Mouse (Mus musculus): ENCODE data around the gene Ucma. TPM values are rescaled to one million over a fixed set of nuclear protein-coding genes. Genes with fewer than 3 reads are reported as not detected.

The Ucma gene
- polyA plus RNA-seq, 1 experiment from 2014 or later: not detected

DNA sequence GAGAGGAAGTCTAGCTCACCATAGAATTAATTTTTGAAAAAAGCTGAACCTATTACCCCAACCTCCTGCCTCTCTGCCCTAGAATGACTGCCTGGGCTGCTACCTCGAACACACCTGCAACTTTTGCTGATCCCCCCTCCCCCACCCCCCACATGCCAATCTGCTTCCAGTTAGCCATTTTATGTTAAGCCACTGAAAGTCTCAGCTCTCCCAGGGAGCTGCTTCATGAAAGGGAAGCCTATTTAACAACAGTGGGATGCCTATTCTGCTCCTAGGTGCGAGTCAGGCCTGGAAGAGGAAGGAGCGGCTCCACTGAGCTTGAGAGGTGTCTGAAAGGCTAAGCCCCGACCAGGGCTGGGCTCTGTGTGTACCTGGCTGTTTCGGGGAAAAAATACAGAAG lies 8.1 kb downstream of the Ucma start:
- Histone ChIP-seq H3K4me2 (replicated peaks; ENCODE audit: low read depth) (no peak overlapping the region), H3K4me1 (replicated peaks; ENCODE audit: control insufficient read depth, insufficient read depth) (no peaks in the 10 kb centered on the region), H3K4me3 (ENCODE audit: low read depth, low read length) (no peak overlapping the region), H3K27me3 (ENCODE audit: control insufficient read depth, insufficient read depth, low read length) (no peaks in the 10 kb centered on the region), H3K27ac (replicated peaks) (no peak overlapping the region), H3K9ac (ENCODE audit: low read length) (no peak overlapping the region), H3K36me3 (ENCODE audit: control insufficient read depth, insufficient read depth, low read length) (no peaks in the 10 kb centered on the region), H3K9me3 (ENCODE audit: control insufficient read depth, low read length) (no peaks in the 10 kb centered on the region)
- 36% methylated on average over 5 of the region's 5 CpGs for WGBS
- TF ChIP-seq EP300 (optimal IDR thresholded peaks at IDR 0.05): no peak
- no peak for TF ChIP-seq CTCF (IDR thresholded peaks at IDR 0.05; ENCODE audit: low read depth)
- ATAC-seq (ENCODE audit: low FRiP score, low TSS enrichment) (no peak; the same call in 1 of the 2 replicates), DNase-seq (ENCODE audit: low spot score) (no peak)

DNA sequence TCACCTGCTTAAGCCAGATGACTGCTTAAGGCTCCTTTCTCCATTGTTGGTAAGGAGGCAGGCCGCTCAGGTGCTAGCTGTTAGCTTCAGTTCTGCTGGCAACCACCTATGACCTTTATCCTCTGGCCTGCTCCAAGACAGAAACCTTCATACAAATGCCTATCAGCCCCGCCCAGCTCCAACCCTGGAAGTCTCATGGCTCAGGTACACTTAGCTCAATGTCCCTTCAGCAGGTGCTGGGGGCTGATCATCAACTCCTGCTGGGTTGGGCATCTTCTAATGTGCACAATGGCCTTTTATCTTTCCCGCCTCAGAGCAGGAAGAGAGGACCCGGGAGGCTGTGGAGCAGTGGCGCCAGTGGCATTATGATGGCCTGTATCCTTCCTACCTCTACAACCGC lies 9.1 kb downstream of the Ucma start:
- H3K36me3 ChIP-seq (ENCODE audit: control insufficient read depth, insufficient read depth, low read length): no peaks in the 10 kb centered on the region
- H3K4me2 ChIP-seq (replicated peaks; ENCODE audit: low read depth): no peak overlapping the region
- H3K27me3 ChIP-seq (ENCODE audit: control insufficient read depth, insufficient read depth, low read length): no peaks in the 10 kb centered on the region
- no peak overlapping the region for H3K27ac ChIP-seq (replicated peaks)
- DNase-seq (ENCODE audit: low spot score) (peak; percentile 40), ATAC-seq (ENCODE audit: low FRiP score, low TSS enrichment) (peak; percentile 62)
- no peaks in the 10 kb centered on the region for H3K9me3 ChIP-seq (ENCODE audit: control insufficient read depth, low read length)
- no peaks in the 10 kb centered on the region for H3K4me1 ChIP-seq (replicated peaks; ENCODE audit: control insufficient read depth, insufficient read depth)
- TF ChIP-seq CTCF (IDR thresholded peaks at IDR 0.05; ENCODE audit: low read depth) (no peak), EP300 (optimal IDR thresholded peaks at IDR 0.05) (no peak)
- H3K4me3 ChIP-seq (ENCODE audit: low read depth, low read length): no peak overlapping the region
- WGBS: 77% methylated on average over 6 of the region's 6 CpGs
- H3K9ac ChIP-seq (ENCODE audit: low read length): no peak overlapping the region

DNA sequence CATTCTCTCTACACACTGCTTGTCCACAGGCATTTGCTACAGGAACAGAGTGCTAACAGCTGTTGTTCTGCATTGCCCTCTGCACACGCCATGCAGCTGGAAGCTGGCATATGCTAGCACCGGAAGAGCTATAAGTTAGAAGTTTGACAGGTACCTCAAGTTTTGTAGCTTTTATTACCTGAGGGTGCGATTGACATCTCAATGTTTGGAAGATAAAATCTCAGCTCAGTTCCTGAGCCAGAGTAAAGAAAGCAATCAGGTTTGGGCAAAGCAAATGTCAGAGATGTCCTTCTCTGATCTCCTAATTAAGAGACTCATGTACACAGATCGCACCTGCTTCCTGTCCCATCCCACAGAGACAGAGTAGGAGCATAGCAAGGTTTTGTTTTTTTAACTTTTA lies 10.9 kb downstream of the Ucma start:
- Histone ChIP-seq H3K4me2 (replicated peaks; ENCODE audit: low read depth) (no peak overlapping the region), H3K4me3 (ENCODE audit: low read depth, low read length) (no peak overlapping the region), H3K4me1 (replicated peaks; ENCODE audit: control insufficient read depth, insufficient read depth) (no peaks in the 10 kb centered on the region), H3K27me3 (ENCODE audit: control insufficient read depth, insufficient read depth, low read length) (no peaks in the 10 kb centered on the region), H3K9me3 (ENCODE audit: control insufficient read depth, low read length) (no peaks in the 10 kb centered on the region), H3K36me3 (ENCODE audit: control insufficient read depth, insufficient read depth, low read length) (no peaks in the 10 kb centered on the region), H3K27ac (replicated peaks) (no peak overlapping the region), H3K9ac (ENCODE audit: low read length) (no peak overlapping the region)
- ATAC-seq (ENCODE audit: low FRiP score, low TSS enrichment): no peak
- DNase-seq (ENCODE audit: low spot score): no peak
- WGBS: 58% methylated on average over 4 of the region's 4 CpGs
- no peak for TF ChIP-seq EP300 (optimal IDR thresholded peaks at IDR 0.05)
- TF ChIP-seq CTCF (IDR thresholded peaks at IDR 0.05; ENCODE audit: low read depth): no peak

- H3K4me3 ChIP-seq (ENCODE audit: low read depth, low read length): no peak overlapping the region
- H3K9ac ChIP-seq (ENCODE audit: low read length): no peak overlapping the region
- H3K4me2 ChIP-seq (replicated peaks; ENCODE audit: low read depth): no peak overlapping the region
- ATAC-seq (ENCODE audit: low FRiP score, low TSS enrichment): no peak
- H3K4me1 ChIP-seq (replicated peaks; ENCODE audit: control insufficient read depth, insufficient read depth): no peaks in the 10 kb centered on the region
- H3K36me3 ChIP-seq (ENCODE audit: control insufficient read depth, insufficient read depth, low read length): no peaks in the 10 kb centered on the region
- no peak overlapping the region for H3K27ac ChIP-seq (replicated peaks)
- no peak for DNase-seq (ENCODE audit: low spot score)
- H3K27me3 ChIP-seq (ENCODE audit: control insufficient read depth, insufficient read depth, low read length): no peaks in the 10 kb centered on the region
- TF ChIP-seq EP300 (optimal IDR thresholded peaks at IDR 0.05): no peak
- TF ChIP-seq CTCF (IDR thresholded peaks at IDR 0.05; ENCODE audit: low read depth): no peak
- 66% methylated on average over 8 of the region's 8 CpGs for WGBS
- no peaks in the 10 kb centered on the region for H3K9me3 ChIP-seq (ENCODE audit: control insufficient read depth, low read length)
Measured at GRCm38 (mm10) chr2:4987388-4988180, 11.7 kb downstream of the Ucma start.

DNA sequence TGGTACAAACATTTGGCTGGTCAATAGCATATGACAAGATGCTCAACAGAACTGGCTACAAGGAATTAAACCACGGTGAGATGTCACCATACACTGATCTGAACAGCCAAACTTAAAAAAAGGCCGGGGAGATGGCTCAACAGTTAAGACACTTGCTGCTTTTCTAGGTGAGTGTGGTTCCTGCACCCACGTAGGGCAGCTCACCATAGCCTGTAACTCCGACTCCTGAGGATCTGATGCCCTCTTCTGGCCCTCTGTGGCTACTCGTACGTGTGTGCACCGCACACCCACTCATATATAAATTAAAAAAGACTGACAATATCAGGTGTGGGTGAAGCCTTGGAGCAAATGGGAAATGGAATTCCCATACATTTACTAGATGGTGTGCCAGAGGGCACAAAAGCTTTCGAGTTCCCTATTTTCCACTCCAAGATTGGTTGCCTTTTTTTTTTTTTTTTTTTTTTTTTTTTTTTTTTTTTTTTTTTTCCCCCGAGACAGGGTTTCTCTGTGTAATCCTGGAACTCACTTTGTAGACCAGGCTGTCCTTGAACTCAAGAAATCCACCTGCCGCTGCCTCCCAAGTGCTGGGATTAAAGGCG lies 13.0 kb downstream of the Ucma start:
- TF ChIP-seq CTCF (IDR thresholded peaks at IDR 0.05; ENCODE audit: low read depth) (peak; percentile 58), EP300 (optimal IDR thresholded peaks at IDR 0.05) (no peak)
- H3K27ac ChIP-seq (replicated peaks): no peak overlapping the region
- H3K4me2 ChIP-seq (replicated peaks; ENCODE audit: low read depth): no peak overlapping the region
- no peak overlapping the region for H3K4me3 ChIP-seq (ENCODE audit: low read depth, low read length)
- no peaks in the 10 kb centered on the region for H3K4me1 ChIP-seq (replicated peaks; ENCODE audit: control insufficient read depth, insufficient read depth)
- H3K36me3 ChIP-seq (ENCODE audit: control insufficient read depth, insufficient read depth, low read length): 0 out of 2 replicates have a peak, but pooled peaks cover 2% of the 10 kb centered on the region
- no peaks in the 10 kb centered on the region for H3K9me3 ChIP-seq (ENCODE audit: control insufficient read depth, low read length)
- ATAC-seq (ENCODE audit: low FRiP score, low TSS enrichment): no peak
- 76% methylated on average over 11 of the region's 11 CpGs for WGBS
- H3K9ac ChIP-seq (ENCODE audit: low read length): no peak overlapping the region
- H3K27me3 ChIP-seq (ENCODE audit: control insufficient read depth, insufficient read depth, low read length): no peaks in the 10 kb centered on the region
- peak; percentile 52 for DNase-seq (ENCODE audit: low spot score)

- no peak for DNase-seq (ENCODE audit: low spot score)
- 90% methylated on average over 11 of the region's 11 CpGs for WGBS
- H3K4me3 ChIP-seq (ENCODE audit: low read depth, low read length): no peak overlapping the region
- 0 out of 2 replicates have a peak, but pooled peaks cover 5% of the 10 kb centered on the region for H3K36me3 ChIP-seq (ENCODE audit: control insufficient read depth, insufficient read depth, low read length)
- no peak for ATAC-seq (ENCODE audit: low FRiP score, low TSS enrichment)
- no peak overlapping the region for H3K9ac ChIP-seq (ENCODE audit: low read length)
- no peaks in the 10 kb centered on the region for H3K4me1 ChIP-seq (replicated peaks; ENCODE audit: control insufficient read depth, insufficient read depth)
- H3K27me3 ChIP-seq (ENCODE audit: control insufficient read depth, insufficient read depth, low read length): no peaks in the 10 kb centered on the region
- no peak overlapping the region for H3K4me2 ChIP-seq (replicated peaks; ENCODE audit: low read depth)
- H3K9me3 ChIP-seq (ENCODE audit: control insufficient read depth, low read length): no peaks in the 10 kb centered on the region
- TF ChIP-seq EP300 (optimal IDR thresholded peaks at IDR 0.05) (no peak), CTCF (IDR thresholded peaks at IDR 0.05; ENCODE audit: low read depth) (no peak)
- no peak overlapping the region for H3K27ac ChIP-seq (replicated peaks)
Measured at GRCm38 (mm10) chr2:4993584-4993983, 17.7 kb downstream of the Ucma start.
